Mouse (Mus musculus) gastrocnemius, adult 18-20 months (tissue): ENCODE measurements around the gene Trio. TPM values are rescaled to one million over a fixed set of nuclear protein-coding genes. Genes with fewer than 3 reads are reported as not detected.

Experiments used
- DNase-seq: peaks from one replicate; pipeline ENCODE4 v3.0.0; 2021; ENCODE audit warnings: low spot score
- total RNA-seq, 2 experiments: library from RNA; stranded (reverse); gene quantifications; 2 replicates each; pipeline ENCODE4 v1.2.3; 2021

The Trio gene
- total RNA-seq, 2 experiments from 2014 or later: 21.1 to 33.0 TPM

- DNase-seq: peak; percentile 78
Observed at GRCm38 (mm10) chr15:27884347-27885250, 141.0 kb downstream of the Trio start.

DNA sequence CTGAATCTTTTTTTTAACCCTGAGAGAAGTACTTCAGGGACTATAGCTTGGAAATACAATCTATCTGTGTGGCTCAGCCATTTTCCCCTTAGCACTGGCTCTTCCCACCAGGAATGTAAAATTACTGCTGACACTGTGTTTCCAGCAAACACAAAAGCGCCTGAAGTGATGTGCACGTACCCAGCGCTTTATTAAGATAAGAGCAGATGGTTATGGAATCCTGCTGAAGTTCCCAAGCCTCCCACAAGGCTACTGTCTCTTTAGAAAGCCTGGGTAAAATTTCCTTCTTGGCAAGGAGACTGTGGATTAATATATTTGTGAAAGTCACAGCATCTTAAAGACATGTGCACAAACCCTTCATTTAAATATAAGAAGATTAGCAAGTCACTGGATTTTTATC is 141.8 kb downstream of the Trio start:
- DNase-seq: no peak

- DNase-seq: no peak
Observed at GRCm38 (mm10) chr15:27882898-27883297, 142.8 kb downstream of the Trio start.

- DNase-seq: no peak
Observed at GRCm38 (mm10) chr15:27877831-27878230, 147.8 kb downstream of the Trio start.

DNA sequence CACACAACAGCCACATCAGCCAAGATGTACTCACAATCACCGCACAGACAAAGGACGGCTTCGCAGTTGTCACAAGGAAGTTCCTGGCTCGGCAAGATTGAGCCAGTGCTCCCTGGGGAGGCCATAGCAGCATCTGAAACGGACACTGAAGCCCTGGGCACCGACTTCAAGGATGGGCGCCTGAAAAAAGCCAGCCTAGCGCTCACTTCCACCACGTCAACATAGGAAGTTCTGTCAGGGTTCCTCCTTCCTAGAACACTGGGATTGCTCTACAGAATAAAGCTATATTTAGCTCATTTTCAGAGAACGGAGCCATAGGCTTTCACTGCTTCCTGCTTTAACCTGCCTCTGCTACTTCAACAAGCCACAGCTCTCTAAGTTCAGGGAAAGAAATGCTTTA is 149.3 kb downstream of the Trio start:
- DNase-seq: no peak

DNA sequence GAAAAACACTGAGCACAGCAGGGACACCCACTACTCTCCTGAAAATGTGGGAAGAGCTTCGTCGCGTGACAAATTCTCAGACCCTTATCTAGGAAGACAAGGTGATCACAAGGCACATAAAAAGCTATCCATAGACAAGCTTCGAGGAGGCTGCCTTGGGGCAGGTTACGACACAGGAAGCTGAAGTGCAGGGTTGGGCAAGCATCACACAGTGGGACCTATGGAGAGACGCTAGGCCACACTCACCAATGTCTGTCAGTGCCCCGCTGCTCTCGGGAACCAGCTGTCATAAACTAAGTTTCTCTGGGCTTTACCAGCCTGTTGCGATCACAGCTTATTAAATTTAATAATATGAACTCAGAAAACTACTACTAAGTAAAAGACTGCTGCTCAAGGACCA is 149.9 kb downstream of the Trio start:
- DNase-seq: no peak

GRCm38 (mm10) chr15:27873747-27874320 is 151.8 kb downstream of the Trio start:
- no peak for DNase-seq

DNA sequence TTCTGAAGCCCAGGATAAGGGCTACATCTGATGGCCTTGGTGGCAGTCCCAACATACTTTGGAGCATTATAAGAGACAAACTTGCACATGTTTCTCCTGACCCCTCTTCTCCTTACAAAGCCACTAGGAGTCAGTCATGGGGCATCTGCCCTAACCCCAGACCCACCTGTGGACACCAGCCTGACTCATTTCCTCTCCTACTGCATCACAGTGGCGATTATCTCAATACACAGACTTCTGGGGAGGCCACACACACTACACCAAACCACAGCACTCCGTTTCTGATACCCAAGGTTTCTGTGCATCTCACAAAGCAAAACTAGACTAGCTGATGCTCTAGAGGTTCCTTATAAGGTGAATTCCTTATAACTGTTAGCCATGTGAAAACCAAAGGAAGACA is 153.4 kb downstream of the Trio start:
- DNase-seq: no peak

DNA sequence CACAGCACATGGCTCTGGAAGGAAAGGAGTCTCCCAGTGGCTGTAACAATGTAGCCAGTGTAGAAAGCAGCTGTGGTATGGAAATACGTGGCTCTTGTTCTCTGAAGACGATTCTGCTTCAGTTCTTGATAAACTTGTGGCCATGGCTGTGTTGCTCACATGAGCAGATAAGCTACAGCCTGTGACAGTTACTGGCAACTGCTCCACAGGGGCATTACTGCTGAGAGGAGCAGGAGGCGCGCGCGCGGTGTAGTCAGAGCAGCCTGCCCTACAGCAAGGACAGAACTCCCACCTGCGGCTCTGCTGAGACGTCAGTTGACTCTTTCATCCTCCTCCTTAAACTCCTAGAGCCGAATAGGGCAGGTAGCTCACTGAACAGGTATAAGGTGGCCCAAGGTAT is 153.9 kb downstream of the Trio start:
- no peak for DNase-seq

DNA sequence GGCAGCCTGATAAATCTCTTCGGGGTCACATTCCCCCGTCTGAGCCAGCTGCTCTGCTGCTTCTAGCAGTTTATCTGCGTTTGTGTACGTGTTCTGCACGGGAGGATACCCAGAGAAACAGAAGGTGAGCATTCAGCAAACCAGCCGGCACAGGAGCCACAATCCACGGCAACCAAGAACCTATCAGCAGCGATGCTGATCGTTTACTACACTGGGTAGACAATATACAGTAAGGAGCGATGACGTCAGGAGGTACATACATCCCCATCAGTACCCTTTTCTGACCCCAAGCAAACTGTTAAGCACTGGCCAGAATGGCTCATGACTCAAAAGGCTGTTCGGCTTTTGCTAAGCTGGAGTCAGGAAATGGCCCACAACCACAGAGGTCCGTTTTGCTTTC is 154.4 kb downstream of the Trio start:
- no peak for DNase-seq

- DNase-seq: no peak
Observed at GRCm38 (mm10) chr15:27869001-27869400, 156.6 kb downstream of the Trio start.

GRCm38 (mm10) chr15:27867831-27868230 is 157.8 kb downstream of the Trio start:
- DNase-seq: no peak

- no peak for DNase-seq
Observed at GRCm38 (mm10) chr15:27866471-27866870, 159.2 kb downstream of the Trio start.

DNA sequence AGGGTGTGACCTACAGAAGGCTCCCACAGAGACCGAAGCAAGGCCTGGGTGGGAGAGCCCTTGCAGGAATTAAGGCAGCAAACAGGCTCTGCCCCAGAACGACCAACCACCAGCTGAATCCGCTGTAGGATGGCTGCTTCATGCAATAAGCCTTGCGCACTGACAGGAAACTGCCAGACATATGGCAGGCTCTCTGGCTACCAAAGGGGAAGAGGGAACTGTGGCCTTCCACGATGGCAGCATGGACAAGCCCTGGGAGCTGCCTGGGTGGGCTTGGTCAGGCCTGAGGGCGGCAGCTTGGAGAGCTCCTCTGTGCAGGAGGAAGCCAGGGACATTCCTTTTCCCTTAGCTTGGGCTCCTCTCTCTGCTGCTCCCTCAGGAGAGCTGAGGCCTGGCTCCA is 159.6 kb downstream of the Trio start:
- DNase-seq: no peak

DNA sequence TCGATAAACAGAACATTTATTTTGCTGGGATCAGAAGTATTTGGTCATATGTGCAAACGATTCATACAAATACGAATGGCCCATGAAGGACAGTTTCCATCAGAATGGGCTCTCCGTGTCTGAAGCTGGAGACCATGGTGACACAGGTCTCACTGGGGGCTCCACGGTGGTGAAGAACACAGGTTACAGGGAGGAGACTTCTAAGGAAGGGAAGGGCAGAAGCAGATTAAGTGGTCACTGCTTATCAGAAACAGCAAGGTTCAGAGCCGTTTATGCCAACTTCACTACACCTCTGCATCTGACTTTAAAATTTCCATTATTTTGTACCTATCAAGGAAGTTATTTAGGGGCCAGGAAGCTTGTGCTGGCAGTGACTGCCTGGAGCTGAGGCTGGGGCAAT is 161.3 kb downstream of the Trio start:
- no peak for DNase-seq

GRCm38 (mm10) chr15:27862949-27863348 is 162.7 kb downstream of the Trio start:
- DNase-seq: no peak

GRCm38 (mm10) chr15:27860439-27860838 is 165.2 kb downstream of the Trio start:
- no peak for DNase-seq

GRCm38 (mm10) chr15:27859590-27859989 is 166.1 kb downstream of the Trio start:
- no peak for DNase-seq

- no peak for DNase-seq
Observed at GRCm38 (mm10) chr15:27859115-27859514, 166.5 kb downstream of the Trio start.

DNA sequence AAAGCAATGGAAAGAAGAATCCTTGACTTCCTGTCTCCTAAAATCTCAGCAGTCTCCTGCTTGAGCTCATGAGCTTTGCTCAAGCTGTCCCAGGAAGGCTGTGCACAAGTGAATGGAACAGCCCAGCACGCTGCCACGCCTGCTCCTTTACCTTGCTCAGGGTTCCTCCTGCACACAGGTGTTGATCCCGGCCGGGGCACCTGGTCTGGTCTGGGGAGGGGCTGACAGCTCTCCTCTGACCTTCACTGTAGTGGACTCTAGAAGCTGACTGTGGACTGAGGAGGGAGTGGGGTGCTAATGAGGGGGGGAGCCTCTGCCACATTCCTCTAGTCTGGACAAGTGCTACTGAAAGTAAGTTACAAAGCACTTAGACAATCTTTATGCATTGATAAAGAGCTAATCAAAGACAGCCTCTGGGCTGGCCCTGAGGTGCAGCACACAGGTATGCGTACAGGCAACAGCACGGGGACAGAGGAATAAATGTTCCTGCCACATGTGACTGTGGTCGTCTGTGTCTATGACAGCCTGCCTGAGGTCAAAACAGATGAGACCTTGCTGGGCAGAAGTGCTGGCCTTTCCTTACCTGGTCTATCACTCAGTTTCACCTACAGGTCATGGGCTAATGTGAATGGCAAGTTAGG is 167.3 kb downstream of the Trio start:
- DNase-seq: no peak

DNA sequence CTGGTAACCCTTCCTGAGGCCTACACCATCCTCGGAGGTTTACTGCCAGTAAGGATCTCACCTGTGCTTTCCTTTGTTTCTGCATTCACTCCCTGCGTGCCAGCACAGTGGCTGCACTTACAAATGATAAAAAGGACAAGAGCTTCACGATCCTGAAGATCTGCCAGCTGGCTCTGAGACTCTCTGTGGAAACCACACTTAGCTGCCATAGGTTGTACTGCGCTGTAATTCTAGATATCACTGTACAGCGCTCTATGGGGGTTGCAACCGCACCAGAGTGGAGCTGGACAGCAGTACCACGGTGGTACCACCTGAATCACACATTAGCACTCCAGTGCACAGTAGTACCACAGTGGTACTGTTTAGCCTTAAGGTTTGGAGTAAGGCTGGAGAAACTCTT is 168.4 kb downstream of the Trio start:
- DNase-seq: no peak

- DNase-seq: no peak
Observed at GRCm38 (mm10) chr15:27856050-27856787, 169.4 kb downstream of the Trio start.
